Mouse (Mus musculus): ENCODE measurements at regions not wholly inside any gene's neighbourhood (a gene's known extent, or its start where the extent isn't known, plus 50 kb on each side); places are given as distances from the start of the nearest gene placed in this dataset.

DNA sequence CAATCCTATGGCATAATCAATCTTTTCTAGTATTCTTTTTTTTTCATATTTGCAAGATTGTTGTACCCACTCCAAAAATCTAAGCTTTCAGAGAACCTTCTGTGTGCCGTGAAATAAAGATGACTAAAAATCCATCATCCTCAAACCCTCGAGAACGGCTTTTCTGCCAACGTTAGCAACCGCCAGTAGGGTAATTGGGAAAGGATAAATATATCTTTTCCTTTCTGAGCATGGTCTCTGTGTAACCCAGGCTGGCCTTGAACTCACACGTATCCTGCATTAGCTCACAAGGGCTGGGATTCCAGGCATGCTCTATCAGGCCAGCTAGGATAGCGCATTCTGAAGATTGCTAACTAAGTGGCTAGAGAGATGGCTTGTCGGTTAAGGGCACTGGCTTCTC lies 117.9 kb upstream of the Sgk1 start:
- H3K4me3 ChIP-seq (ENCODE audit: insufficient read depth, poor library complexity, severe bottlenecking) = no peak overlapping the region
- TF ChIP-seq MYOG (IDR thresholded peaks at IDR 0.05; ENCODE audit: control insufficient read depth, extremely low read depth, insufficient read length) (no peak), CEBPB (IDR thresholded peaks at IDR 0.05; ENCODE audit: low read depth) (no peak), MYOD1 (IDR thresholded peaks at IDR 0.05; ENCODE audit: control insufficient read depth, insufficient read length, low read depth) (no peak), FOSL1 (IDR thresholded peaks at IDR 0.05; ENCODE audit: insufficient read depth, low read length, poor library complexity, severe bottlenecking) (no peak), USF1 (IDR thresholded peaks at IDR 0.05; ENCODE audit: low read depth) (no peak), MAX (IDR thresholded peaks at IDR 0.05) (no peak), CTCF (IDR thresholded peaks at IDR 0.05; ENCODE audit: control insufficient read depth, insufficient read depth, insufficient read length) (no peak)
- no peaks in the 10 kb centered on the region for H3K79me2 ChIP-seq (ENCODE audit: control insufficient read depth, insufficient read depth)
- H3K27me3 ChIP-seq (ENCODE audit: control insufficient read depth, insufficient read depth, insufficient read length) = no peaks in the 10 kb centered on the region
- no peaks in the 10 kb centered on the region for H3K79me3 ChIP-seq (ENCODE audit: low read depth)
- no peaks in the 10 kb centered on the region for H3K36me3 ChIP-seq (ENCODE audit: control insufficient read depth, insufficient read depth)
- H3ac ChIP-seq (ENCODE audit: control insufficient read depth, insufficient read length, low read depth) = no peak overlapping the region

DNA sequence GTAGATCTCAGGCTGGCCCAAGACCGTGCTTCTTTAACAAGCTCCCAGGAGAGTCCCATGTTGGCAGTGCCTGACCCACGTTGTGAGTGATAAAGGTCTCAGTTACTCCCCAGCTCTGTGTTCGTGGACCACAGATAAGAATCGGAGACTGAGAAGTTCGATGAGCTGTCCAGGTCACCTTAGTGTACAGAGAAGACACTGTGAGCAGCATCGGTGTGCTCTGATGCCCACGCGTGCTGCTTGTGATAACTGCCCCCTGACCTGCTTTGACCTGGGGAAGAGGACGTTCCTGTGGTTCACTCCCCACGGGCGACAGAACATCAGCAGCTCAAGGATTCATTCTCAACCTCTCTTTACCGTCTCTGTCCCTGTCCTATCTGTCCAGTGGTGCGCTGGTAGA lies 117.1 kb upstream of the Sgk1 start:
- Histone ChIP-seq H3K79me3 (ENCODE audit: low read depth) (no peaks in the 10 kb centered on the region), H3K27me3 (ENCODE audit: control insufficient read depth, insufficient read depth, insufficient read length) (no peaks in the 10 kb centered on the region), H3K4me3 (ENCODE audit: insufficient read depth, poor library complexity, severe bottlenecking) (no peak overlapping the region), H3K36me3 (ENCODE audit: control insufficient read depth, insufficient read depth) (no peaks in the 10 kb centered on the region), H3ac (ENCODE audit: control insufficient read depth, insufficient read length, low read depth) (no peak overlapping the region), H3K79me2 (ENCODE audit: control insufficient read depth, insufficient read depth) (no peaks in the 10 kb centered on the region)
- TF ChIP-seq CEBPB (IDR thresholded peaks at IDR 0.05; ENCODE audit: low read depth) = no peak
- no peak for TF ChIP-seq MAX (IDR thresholded peaks at IDR 0.05)
- no peak for TF ChIP-seq MYOD1 (IDR thresholded peaks at IDR 0.05; ENCODE audit: control insufficient read depth, insufficient read length, low read depth)
- no peak for TF ChIP-seq CTCF (IDR thresholded peaks at IDR 0.05; ENCODE audit: control insufficient read depth, insufficient read depth, insufficient read length)
- TF ChIP-seq FOSL1 (IDR thresholded peaks at IDR 0.05; ENCODE audit: insufficient read depth, low read length, poor library complexity, severe bottlenecking) = no peak
- no peak for TF ChIP-seq MYOG (IDR thresholded peaks at IDR 0.05; ENCODE audit: control insufficient read depth, extremely low read depth, insufficient read length)

DNA sequence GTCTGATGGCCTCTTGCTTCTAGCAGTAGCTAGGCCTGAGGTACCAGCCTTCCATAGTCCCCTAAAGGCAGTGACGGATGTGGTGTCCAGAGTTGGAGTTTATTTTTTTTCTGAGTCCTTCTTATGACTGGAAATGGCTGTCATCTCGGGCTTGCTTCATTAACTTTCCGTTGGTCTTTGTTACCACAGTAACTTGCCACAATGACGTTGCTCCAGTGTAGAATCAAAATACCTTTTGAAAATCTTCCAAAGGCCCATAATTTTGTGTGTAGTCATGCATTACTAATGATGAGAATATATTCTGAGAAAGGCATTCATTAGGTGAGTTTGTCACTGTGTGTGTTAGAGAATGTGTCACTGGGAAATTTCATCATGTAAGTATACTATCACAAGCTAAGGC lies 108.4 kb upstream of the Sgk1 start:
- Histone ChIP-seq H3K4me3 (ENCODE audit: insufficient read depth, poor library complexity, severe bottlenecking) (no peak overlapping the region), H3K79me3 (ENCODE audit: low read depth) (no peaks in the 10 kb centered on the region), H3K79me2 (ENCODE audit: control insufficient read depth, insufficient read depth) (no peaks in the 10 kb centered on the region), H3K27me3 (ENCODE audit: control insufficient read depth, insufficient read depth, insufficient read length) (no peaks in the 10 kb centered on the region), H3ac (ENCODE audit: control insufficient read depth, insufficient read length, low read depth) (no peak overlapping the region), H3K36me3 (ENCODE audit: control insufficient read depth, insufficient read depth) (no peaks in the 10 kb centered on the region)
- TF ChIP-seq MYOD1 (IDR thresholded peaks at IDR 0.05; ENCODE audit: control insufficient read depth, insufficient read length, low read depth) (no peak), CEBPB (IDR thresholded peaks at IDR 0.05; ENCODE audit: low read depth) (peak; percentile 62), FOSL1 (IDR thresholded peaks at IDR 0.05; ENCODE audit: insufficient read depth, low read length, poor library complexity, severe bottlenecking) (peak; percentile 40)

DNA sequence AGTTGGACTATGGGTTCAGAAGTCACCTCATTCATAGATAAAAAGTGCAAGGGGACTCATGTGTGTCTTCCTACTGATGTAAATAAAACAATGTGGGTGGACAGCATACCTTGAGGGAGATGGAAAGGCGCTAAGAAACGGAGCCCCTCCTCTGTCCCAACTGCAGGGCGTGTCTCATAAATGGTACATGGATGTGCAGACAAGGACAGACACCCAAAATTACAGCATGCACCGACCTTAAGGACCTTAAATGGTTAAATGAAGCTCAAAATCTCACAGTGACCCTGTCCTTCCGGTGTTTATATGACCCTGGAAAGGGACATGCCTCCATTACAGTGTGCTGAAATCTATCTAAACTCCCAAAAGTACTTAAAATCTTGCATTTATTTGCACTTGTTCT lies 106.5 kb upstream of the Sgk1 start:
- TF ChIP-seq USF1 (IDR thresholded peaks at IDR 0.05; ENCODE audit: low read depth) (no peak), MYOD1 (IDR thresholded peaks at IDR 0.05; ENCODE audit: control insufficient read depth, insufficient read length, low read depth) (no peak), MAX (IDR thresholded peaks at IDR 0.05) (no peak), CEBPB (IDR thresholded peaks at IDR 0.05; ENCODE audit: low read depth) (no peak), CTCF (IDR thresholded peaks at IDR 0.05; ENCODE audit: control insufficient read depth, insufficient read depth, insufficient read length) (no peak), MYOG (IDR thresholded peaks at IDR 0.05; ENCODE audit: control insufficient read depth, extremely low read depth, insufficient read length) (no peak), FOSL1 (IDR thresholded peaks at IDR 0.05; ENCODE audit: insufficient read depth, low read length, poor library complexity, severe bottlenecking) (no peak)

DNA sequence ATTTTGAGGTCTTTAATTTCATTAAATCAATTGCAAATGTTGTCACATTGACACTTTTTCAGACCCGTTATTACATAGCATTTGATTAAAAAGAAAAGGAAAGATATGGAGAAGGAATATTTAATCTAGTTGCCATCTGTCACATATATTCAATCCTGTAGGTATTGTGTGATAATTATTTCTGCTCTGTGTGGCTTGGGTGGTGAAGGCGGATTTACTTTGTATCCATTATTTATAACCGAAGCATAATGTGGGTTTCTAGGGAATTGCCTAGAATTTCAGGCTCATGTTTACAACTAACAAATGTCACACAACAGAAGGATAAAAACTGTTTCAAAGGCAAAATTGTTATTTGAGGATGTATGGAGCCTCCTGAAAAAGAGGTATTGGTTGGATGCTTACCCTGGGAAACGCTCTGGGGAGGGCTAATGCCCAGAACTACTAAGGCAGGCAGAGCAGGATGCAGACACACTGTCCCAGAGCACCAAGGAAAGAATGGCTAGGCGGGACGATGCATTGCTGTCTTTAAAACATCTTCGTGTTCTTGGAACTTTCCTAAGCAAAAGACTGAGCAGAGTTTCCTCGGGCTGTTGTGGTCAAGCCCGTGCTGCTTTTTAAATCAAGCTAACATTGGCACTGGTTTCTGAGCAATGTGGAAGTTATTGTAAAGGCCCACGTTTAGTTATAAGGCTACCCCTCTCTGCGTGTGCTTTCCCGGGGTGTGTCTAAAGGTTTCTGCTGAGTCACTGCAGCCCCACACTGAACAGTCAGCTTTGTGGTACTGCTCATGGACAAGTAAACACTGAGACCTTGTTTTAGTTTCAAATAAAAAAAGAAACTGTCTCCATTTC lies 105.8 kb upstream of the Sgk1 start:
- no peak overlapping the region for H3K4me3 ChIP-seq (ENCODE audit: insufficient read depth, poor library complexity, severe bottlenecking)
- TF ChIP-seq CEBPB (IDR thresholded peaks at IDR 0.05; ENCODE audit: low read depth) (no peak), USF1 (IDR thresholded peaks at IDR 0.05; ENCODE audit: low read depth) (no peak), MYOG (IDR thresholded peaks at IDR 0.05; ENCODE audit: control insufficient read depth, extremely low read depth, insufficient read length) (no peak), MAX (IDR thresholded peaks at IDR 0.05) (peak; percentile 82), FOSL1 (IDR thresholded peaks at IDR 0.05; ENCODE audit: insufficient read depth, low read length, poor library complexity, severe bottlenecking) (peak; percentile 29), MYOD1 (IDR thresholded peaks at IDR 0.05; ENCODE audit: control insufficient read depth, insufficient read length, low read depth) (no peak), CTCF (IDR thresholded peaks at IDR 0.05; ENCODE audit: control insufficient read depth, insufficient read depth, insufficient read length) (no peak)
- no peaks in the 10 kb centered on the region for H3K27me3 ChIP-seq (ENCODE audit: control insufficient read depth, insufficient read depth, insufficient read length)
- H3K79me3 ChIP-seq (ENCODE audit: low read depth) = no peaks in the 10 kb centered on the region
- no peaks in the 10 kb centered on the region for H3K79me2 ChIP-seq (ENCODE audit: control insufficient read depth, insufficient read depth)
- H3ac ChIP-seq (ENCODE audit: control insufficient read depth, insufficient read length, low read depth) = peak overlapping the region; percentile 14
- H3K36me3 ChIP-seq (ENCODE audit: control insufficient read depth, insufficient read depth) = no peaks in the 10 kb centered on the region

More for the DNA sequence above, 106.5 kb upstream of the Sgk1 start:
- Histone ChIP-seq H3K79me3 (ENCODE audit: low read depth) (no peaks in the 10 kb centered on the region), H3ac (ENCODE audit: control insufficient read depth, insufficient read length, low read depth) (no peak overlapping the region), H3K36me3 (ENCODE audit: control insufficient read depth, insufficient read depth) (no peaks in the 10 kb centered on the region), H3K4me3 (ENCODE audit: insufficient read depth, poor library complexity, severe bottlenecking) (no peak overlapping the region), H3K27me3 (ENCODE audit: control insufficient read depth, insufficient read depth, insufficient read length) (no peaks in the 10 kb centered on the region), H3K79me2 (ENCODE audit: control insufficient read depth, insufficient read depth) (no peaks in the 10 kb centered on the region)

DNA sequence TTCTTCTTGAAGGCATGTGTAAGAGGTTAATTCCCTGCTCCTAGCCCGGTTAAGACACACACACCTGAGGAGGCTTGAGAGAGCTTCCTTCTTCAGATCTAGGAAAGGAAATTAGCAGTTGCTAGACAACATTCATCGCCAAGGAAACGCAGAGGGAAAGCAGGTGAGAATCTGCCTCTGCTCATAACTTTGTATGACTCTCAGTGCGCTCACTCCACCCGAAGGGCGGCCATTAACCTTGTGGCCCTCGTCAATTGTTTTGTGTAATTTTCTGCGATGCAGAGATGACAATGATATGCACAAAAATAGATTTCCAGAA lies 105.3 kb upstream of the Sgk1 start:
- peak overlapping the region; percentile 7 for H3ac ChIP-seq (ENCODE audit: control insufficient read depth, insufficient read length, low read depth)
- no peaks in the 10 kb centered on the region for H3K36me3 ChIP-seq (ENCODE audit: control insufficient read depth, insufficient read depth)
- H3K4me3 ChIP-seq (ENCODE audit: insufficient read depth, poor library complexity, severe bottlenecking) = no peak overlapping the region
- H3K27me3 ChIP-seq (ENCODE audit: control insufficient read depth, insufficient read depth, insufficient read length) = no peaks in the 10 kb centered on the region
- H3K79me3 ChIP-seq (ENCODE audit: low read depth) = no peaks in the 10 kb centered on the region
- H3K79me2 ChIP-seq (ENCODE audit: control insufficient read depth, insufficient read depth) = no peaks in the 10 kb centered on the region
- TF ChIP-seq FOSL1 (IDR thresholded peaks at IDR 0.05; ENCODE audit: insufficient read depth, low read length, poor library complexity, severe bottlenecking) (no peak), CTCF (IDR thresholded peaks at IDR 0.05; ENCODE audit: control insufficient read depth, insufficient read depth, insufficient read length) (no peak), USF1 (IDR thresholded peaks at IDR 0.05; ENCODE audit: low read depth) (no peak), MAX (IDR thresholded peaks at IDR 0.05) (no peak), MYOD1 (IDR thresholded peaks at IDR 0.05; ENCODE audit: control insufficient read depth, insufficient read length, low read depth) (no peak), MYOG (IDR thresholded peaks at IDR 0.05; ENCODE audit: control insufficient read depth, extremely low read depth, insufficient read length) (no peak), CEBPB (IDR thresholded peaks at IDR 0.05; ENCODE audit: low read depth) (no peak)

All from C2C12 (cell line).